Mouse (Mus musculus) cerebellum, adult (tissue): ENCODE measurements around the gene Agbl3.

Experiments used
- ATAC-seq: cut with Nextera tagmentation; 2 replicates; pipeline ENCODE4 v1.9.2; 2017; ENCODE audit warnings: mild to moderate bottlenecking, moderate library complexity, mixed read lengths; ENCODE audit not compliant: insufficient number of reproducible peaks, low FRiP score, low TSS enrichment

Gene Agbl3

GRCm38 (mm10) chr6:34782493-34782892 lies 2.3 kb downstream of the Agbl3 start:
- ATAC-seq = no peak

- ATAC-seq = no peak
These were observed 16.6 kb downstream of the Agbl3 start for GRCm38 (mm10) chr6:34796881-34797280.

- no peak for ATAC-seq
These were observed 17.7 kb downstream of the Agbl3 start for GRCm38 (mm10) chr6:34797887-34798286.

GRCm38 (mm10) chr6:34805582-34805981 lies 25.4 kb downstream of the Agbl3 start:
- no peak for ATAC-seq

- no peak for ATAC-seq
These were observed 30.4 kb downstream of the Agbl3 start for GRCm38 (mm10) chr6:34810651-34811050.

GRCm38 (mm10) chr6:34824406-34824805 lies 44.2 kb downstream of the Agbl3 start:
- no peak for ATAC-seq

GRCm38 (mm10) chr6:34832352-34832751 lies 52.1 kb downstream of the Agbl3 start:
- no peak for ATAC-seq

GRCm38 (mm10) chr6:34861546-34862053 lies 81.4 kb downstream of the Agbl3 start:
- no peak for ATAC-seq

GRCm38 (mm10) chr6:34862381-34862780 lies 82.1 kb downstream of the Agbl3 start:
- ATAC-seq = no peak

GRCm38 (mm10) chr6:34862791-34863403 lies 82.7 kb downstream of the Agbl3 start, which contains the start of gene Tmem140:
Gene Tmem140 (plus strand): TSS chr6:34863146.
- no peak for ATAC-seq

GRCm38 (mm10) chr6:34863786-34864514 lies 83.7 kb downstream of the Agbl3 start:
- no peak for ATAC-seq

GRCm38 (mm10) chr6:34865213-34865612 lies 85.0 kb downstream of the Agbl3 start:
- no peak for ATAC-seq

- no peak for ATAC-seq
These were observed 85.7 kb downstream of the Agbl3 start for GRCm38 (mm10) chr6:34865711-34866593.

GRCm38 (mm10) chr6:34866786-34867185 lies 86.6 kb downstream of the Agbl3 start:
- ATAC-seq = no peak

GRCm38 (mm10) chr6:34867301-34867994 lies 87.2 kb downstream of the Agbl3 start:
- no peak for ATAC-seq

- no peak for ATAC-seq
These were observed 87.7 kb downstream of the Agbl3 start for GRCm38 (mm10) chr6:34867995-34868350.

- ATAC-seq = no peak
These were observed 88.4 kb downstream of the Agbl3 start for GRCm38 (mm10) chr6:34868507-34869217.

- no peak for ATAC-seq
These were observed 89.1 kb downstream of the Agbl3 start for GRCm38 (mm10) chr6:34869225-34869915.

- ATAC-seq = no peak
These were observed 89.9 kb downstream of the Agbl3 start for GRCm38 (mm10) chr6:34870136-34870535.
